Mouse (Mus musculus): Measurements from ENCODE around the gene Gpr146. TPM values are rescaled to one million over a fixed set of nuclear protein-coding genes. Genes with fewer than 3 reads are reported as not detected.

The Gpr146 gene
- polyA plus RNA-seq (2015; fragmentation: Nextera tagmentation; extraction: Ambion mirVana): 7.6 and 7.8 TPM in 2 replicates

GRCm38 (mm10) chr5:139377468-139378270 is at the start of gene Gpr146:
Gene Gpr146 (plus strand): TSS chr5:139377697.
- no peak within 1 kb of the TSS for H3K4me3 ChIP-seq (replicated peaks; ENCODE audit: low read depth, low read length)
- peak; percentile 73 for DNase-seq (ENCODE audit: low spot score)
- H3K9me3 ChIP-seq (replicated peaks; ENCODE audit: low read length): no peaks in the 10 kb centered on the region
- no peak for ATAC-seq (replicated peaks; ENCODE audit: low FRiP score, low read depth)
- H3K27ac ChIP-seq: peak within 1 kb of the TSS; percentile 95
- 0 out of 2 replicates have a peak within 1 kb of the TSS, but pooled peaks have one; percentile 13 for H3K4me2 ChIP-seq (ENCODE audit: low read length)
- peak within 1 kb of the TSS; percentile 8; the same call in 1 of the 2 replicates for H3K9ac ChIP-seq (ENCODE audit: low read depth, low read length)
- 45% methylated on average over 18 of the region's 18 CpGs for WGBS
- H3K4me1 ChIP-seq (replicated peaks; ENCODE audit: insufficient read depth, low read length): peaks cover 49% of the 10 kb centered on the region
- no peak for TF ChIP-seq CTCF (IDR thresholded peaks at IDR 0.05; ENCODE audit: low read depth)
- H3K36me3 ChIP-seq (ENCODE audit: insufficient read depth, low read length): no peaks in the 10 kb centered on the region
- no peaks in the 10 kb centered on the region for H3K27me3 ChIP-seq (ENCODE audit: insufficient read depth, low read length)

DNA sequence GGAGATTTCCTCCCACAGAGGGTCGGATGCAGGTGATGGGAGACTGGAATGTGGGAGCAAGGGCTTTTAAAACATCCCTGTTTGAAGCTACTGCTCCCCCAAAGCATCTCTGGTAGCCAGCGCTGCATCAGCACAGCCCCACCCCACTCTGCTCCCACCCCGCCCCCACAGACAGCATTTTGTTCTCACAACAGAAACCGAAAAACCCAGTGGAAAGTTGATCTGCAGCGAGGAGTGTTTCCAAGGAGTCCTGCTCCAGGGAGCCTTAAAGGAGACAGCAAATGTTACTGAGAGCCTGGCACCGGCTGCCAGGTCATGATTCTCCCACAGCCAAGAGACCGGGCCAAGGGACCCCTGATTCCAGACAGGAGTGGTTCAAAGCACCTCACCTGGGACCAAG is 46.7 kb upstream of the Gpr146 start:
- TF ChIP-seq CTCF (IDR thresholded peaks at IDR 0.05; ENCODE audit: low read depth): no peak
- Histone ChIP-seq H3K4me1 (replicated peaks; ENCODE audit: insufficient read depth, low read length) (0 out of 2 replicates have a peak, but pooled peaks cover 4% of the 10 kb centered on the region), H3K27ac (no peak overlapping the region), H3K36me3 (ENCODE audit: insufficient read depth, low read length) (0 out of 2 replicates have a peak, but pooled peaks cover 3% of the 10 kb centered on the region), H3K27me3 (ENCODE audit: insufficient read depth, low read length) (peaks cover 2% of the 10 kb centered on the region; the same call in 1 of the 2 replicates), H3K4me2 (ENCODE audit: low read length) (no peak overlapping the region), H3K4me3 (replicated peaks; ENCODE audit: low read depth, low read length) (no peak overlapping the region), H3K9me3 (replicated peaks; ENCODE audit: low read length) (no peaks in the 10 kb centered on the region), H3K9ac (ENCODE audit: low read depth, low read length) (no peak overlapping the region)
- ATAC-seq (replicated peaks; ENCODE audit: low FRiP score, low read depth) (no peak), DNase-seq (ENCODE audit: low spot score) (no peak)
- 53% methylated on average over 7 of the region's 7 CpGs for WGBS

- TF ChIP-seq CTCF (IDR thresholded peaks at IDR 0.05; ENCODE audit: low read depth): peak; percentile 99
- Histone ChIP-seq H3K27ac (no peak overlapping the region), H3K4me1 (replicated peaks; ENCODE audit: insufficient read depth, low read length) (0 out of 2 replicates have a peak, but pooled peaks cover 4% of the 10 kb centered on the region), H3K36me3 (ENCODE audit: insufficient read depth, low read length) (peaks cover 4% of the 10 kb centered on the region; the same call in 1 of the 2 replicates), H3K4me2 (ENCODE audit: low read length) (no peak overlapping the region), H3K9me3 (replicated peaks; ENCODE audit: low read length) (no peaks in the 10 kb centered on the region), H3K4me3 (replicated peaks; ENCODE audit: low read depth, low read length) (no peak overlapping the region), H3K27me3 (ENCODE audit: insufficient read depth, low read length) (no peaks in the 10 kb centered on the region), H3K9ac (ENCODE audit: low read depth, low read length) (no peak overlapping the region)
- DNase-seq (ENCODE audit: low spot score) (peak; percentile 77), ATAC-seq (replicated peaks; ENCODE audit: low FRiP score, low read depth) (peak; percentile 23; the same call in 1 of the 2 replicates)
- WGBS: 16% methylated on average over 8 of the region's 8 CpGs
Measured at GRCm38 (mm10) chr5:139331742-139332141, 45.8 kb upstream of the Gpr146 start.

GRCm38 (mm10) chr5:139332590-139333272 is 44.8 kb upstream of the Gpr146 start:
- DNase-seq (ENCODE audit: low spot score) (no peak), ATAC-seq (replicated peaks; ENCODE audit: low FRiP score, low read depth) (no peak)
- H3K4me3 ChIP-seq (replicated peaks; ENCODE audit: low read depth, low read length): no peak overlapping the region
- H3K27ac ChIP-seq: no peak overlapping the region; the same call in 1 of the 2 replicates
- no peak overlapping the region for H3K9ac ChIP-seq (ENCODE audit: low read depth, low read length)
- H3K36me3 ChIP-seq (ENCODE audit: insufficient read depth, low read length): peaks cover 12% of the 10 kb centered on the region; the same call in 1 of the 2 replicates
- H3K9me3 ChIP-seq (replicated peaks; ENCODE audit: low read length): no peaks in the 10 kb centered on the region
- no peak overlapping the region for H3K4me2 ChIP-seq (ENCODE audit: low read length)
- H3K27me3 ChIP-seq (ENCODE audit: insufficient read depth, low read length): no peaks in the 10 kb centered on the region
- no peak for TF ChIP-seq CTCF (IDR thresholded peaks at IDR 0.05; ENCODE audit: low read depth)
- 71% methylated on average over 8 of the region's 8 CpGs for WGBS
- H3K4me1 ChIP-seq (replicated peaks; ENCODE audit: insufficient read depth, low read length): 0 out of 2 replicates have a peak, but pooled peaks cover 4% of the 10 kb centered on the region

GRCm38 (mm10) chr5:139333301-139334013 is 44.0 kb upstream of the Gpr146 start:
- H3K4me3 ChIP-seq (replicated peaks; ENCODE audit: low read depth, low read length): no peak overlapping the region
- no peak overlapping the region for H3K27ac ChIP-seq
- H3K27me3 ChIP-seq (ENCODE audit: insufficient read depth, low read length): no peaks in the 10 kb centered on the region
- no peak overlapping the region for H3K9ac ChIP-seq (ENCODE audit: low read depth, low read length)
- WGBS: 35% methylated on average over 16 of the region's 16 CpGs
- peaks cover 19% of the 10 kb centered on the region; the same call in 1 of the 2 replicates for H3K36me3 ChIP-seq (ENCODE audit: insufficient read depth, low read length)
- no peak for ATAC-seq (replicated peaks; ENCODE audit: low FRiP score, low read depth)
- TF ChIP-seq CTCF (IDR thresholded peaks at IDR 0.05; ENCODE audit: low read depth): peak; percentile 45
- 0 out of 2 replicates have a peak, but pooled peaks cover 4% of the 10 kb centered on the region for H3K4me1 ChIP-seq (replicated peaks; ENCODE audit: insufficient read depth, low read length)
- no peaks in the 10 kb centered on the region for H3K9me3 ChIP-seq (replicated peaks; ENCODE audit: low read length)
- H3K4me2 ChIP-seq (ENCODE audit: low read length): no peak overlapping the region
- peak; percentile 48 for DNase-seq (ENCODE audit: low spot score)

Data from kidney, postnatal 0 days (tissue).